Comparison of ENCODE assay signal across 17 mouse cellular contexts in genomic region chr10:93623725-93624124, GRCm38 (mm10). TPM values are rescaled to one million over a fixed set of nuclear protein-coding genes. Genes with fewer than 3 reads are reported as not detected.
DNase-seq lines count a peak whose midpoint lies in the region; ATAC-seq and TF ChIP-seq lines count a peak whose summit lies in the region.
"Had no signal": no experiment of that assay in that cellular context is flagged by ENCODE, and none has a peak within 500 bp of the region (broad histone marks: within the 10 kb centered on the region; RNA-seq: fewer than 3 reads in every experiment).

No protein-coding gene starts in this region.

- H3K9me3 ChIP-seq in intestine, postnatal 0 days (ENCODE audit: control insufficient read depth): no peaks in the 10 kb centered on the region
- no peaks in the 10 kb centered on the region for H3K9me3 ChIP-seq in stomach, embryonic 14.5 days (ENCODE audit: control insufficient read depth, low read depth, low read length)
- H3K9me3 ChIP-seq: embryonic facial prominence, embryonic 15.5 days; forebrain, embryonic 15.5 days; heart, embryonic 13.5 days; hindbrain, embryonic 12.5 days; megakaryocyte, embryonic 14.5 days had no signal

- WGBS in liver, adult 2 months: 13% methylated on average over 9 of the region's 9 CpGs
- 8% methylated on average over 9 of the region's 9 CpGs for WGBS in intestine, postnatal 0 days
- whole genome bisulfite sequencing in stomach, embryonic 14.5 days: 20% methylated on average over 9 of the region's 9 CpGs

- peaks cover 2% of the 10 kb centered on the region; the same call in 1 of the 2 replicates for H3K4me1 ChIP-seq in liver, adult 2 months (ENCODE audit: control insufficient read depth, insufficient read depth, low read length)
- no peaks in the 10 kb centered on the region for H3K4me1 ChIP-seq in intestine, postnatal 0 days (replicated peaks; ENCODE audit: control insufficient read depth, insufficient read depth, low read length)
- H3K4me1 ChIP-seq in stomach, embryonic 14.5 days (ENCODE audit: control insufficient read depth, insufficient read depth, low read length): no peaks in the 10 kb centered on the region
- H3K4me1 ChIP-seq: embryonic facial prominence, embryonic 15.5 days; forebrain, embryonic 15.5 days; hindbrain, embryonic 12.5 days; megakaryocyte, embryonic 14.5 days had no signal

- H3K79me2 ChIP-seq in liver, adult 2 months (ENCODE audit: control insufficient read depth, insufficient read depth, low read length): no peaks in the 10 kb centered on the region

- no peak for TF ChIP-seq CTCF in liver, adult 2 months (IDR thresholded peaks at IDR 0.05; ENCODE audit: low read depth, low read length)
- no peak for TF ChIP-seq CTCF in intestine, postnatal 0 days (IDR thresholded peaks at IDR 0.05; ENCODE audit: low read depth)

- DNase-seq in liver, adult 2 months (ENCODE audit: extremely low read depth, low read depth, low spot score): peak; percentile 59
- DNase-seq in liver: no peak
- DNase-seq in kidney, postnatal 25 days: peak; percentile 73 to 88
- DNase-seq in ovary, postnatal 14 days (ENCODE audit: low spot score): no peak
- DNase-seq in thymus, postnatal 14 days: no peak
- no peak for DNase-seq in cerebellum, postnatal 14 days
- DNase-seq: cerebellum, adult 9-11 months; gastrocnemius, postnatal 14 days had no signal

- no peak overlapping the region for H3K9ac ChIP-seq in liver, adult 2 months (ENCODE audit: low read depth, low read length)
- H3K9ac ChIP-seq in intestine, postnatal 0 days (ENCODE audit: low read depth, low read length): no peak overlapping the region
- H3K9ac ChIP-seq in stomach, embryonic 14.5 days (replicated peaks; ENCODE audit: low read depth, low read length): no peak overlapping the region
- H3K9ac ChIP-seq: embryonic facial prominence, embryonic 15.5 days; forebrain, embryonic 15.5 days; heart, embryonic 13.5 days; hindbrain, embryonic 12.5 days had no signal

- TF ChIP-seq POLR2A in liver, adult 2 months (IDR thresholded peaks at IDR 0.05; ENCODE audit: extremely low read depth, insufficient read depth, low read length): no peak

- H3K4me3 ChIP-seq in liver, adult 2 months (ENCODE audit: insufficient read depth, low read depth, low read length): no peak overlapping the region
- peak overlapping the region; percentile 17 for H3K4me3 ChIP-seq in intestine, postnatal 0 days (ENCODE audit: low read depth, low read length)
- H3K4me3 ChIP-seq in stomach, embryonic 14.5 days (ENCODE audit: low read depth, low read length): 0 out of 2 replicates have a peak overlapping the region, but pooled peaks have one; percentile 1
- H3K4me3 ChIP-seq: embryonic facial prominence, embryonic 15.5 days; forebrain, embryonic 15.5 days; heart, embryonic 13.5 days; hindbrain, embryonic 12.5 days; megakaryocyte, embryonic 14.5 days; myocyte had no signal

- peak; percentile 90 for ATAC-seq in intestine, postnatal 0 days
- no peak for ATAC-seq in stomach, embryonic 14.5 days (ENCODE audit: insufficient number of reproducible peaks, insufficient read depth, low FRiP score, low read depth)
- ATAC-seq: activated CD4-positive, CD25-positive, alpha-beta regulatory T cell, adult 4 months; forebrain, embryonic 15.5 days had no signal

- H3K4me2 ChIP-seq in intestine, postnatal 0 days (replicated peaks; ENCODE audit: low read depth): peak overlapping the region; percentile 59
- peak overlapping the region; percentile 31; the same call in 1 of the 2 replicates for H3K4me2 ChIP-seq in stomach, embryonic 14.5 days (replicated peaks; ENCODE audit: low read depth, low read length)
- H3K4me2 ChIP-seq: embryonic facial prominence, embryonic 15.5 days; forebrain, embryonic 15.5 days; heart, embryonic 13.5 days; hindbrain, embryonic 12.5 days had no signal

- H3K36me3 ChIP-seq in liver, adult 2 months (ENCODE audit: control insufficient read depth, insufficient read depth, low read length): no peaks in the 10 kb centered on the region
- H3K36me3 ChIP-seq in intestine, postnatal 0 days (ENCODE audit: control insufficient read depth, insufficient read depth): no peaks in the 10 kb centered on the region
- no peaks in the 10 kb centered on the region for H3K36me3 ChIP-seq in stomach, embryonic 14.5 days (ENCODE audit: control insufficient read depth, insufficient read depth, low read length)
- H3K36me3 ChIP-seq: embryonic facial prominence, embryonic 15.5 days; forebrain, embryonic 15.5 days; heart, embryonic 13.5 days; hindbrain, embryonic 12.5 days had no signal

- H3K27ac ChIP-seq in liver, adult 2 months (replicated peaks; ENCODE audit: insufficient read depth, low read depth, low read length): no peak overlapping the region
- no peak overlapping the region for H3K27ac ChIP-seq in intestine, postnatal 0 days (ENCODE audit: low read depth, low read length)
- H3K27ac ChIP-seq in stomach, embryonic 14.5 days (ENCODE audit: low read length): no peak overlapping the region
- H3K27ac ChIP-seq: embryonic facial prominence, embryonic 15.5 days; forebrain, embryonic 15.5 days; heart, embryonic 13.5 days; hindbrain, embryonic 12.5 days had no signal

- no peaks in the 10 kb centered on the region; the same call in 1 of the 2 replicates for H3K27me3 ChIP-seq in liver, adult 2 months (ENCODE audit: control insufficient read depth, insufficient read depth, low read length)
- no peaks in the 10 kb centered on the region for H3K27me3 ChIP-seq in intestine, postnatal 0 days (replicated peaks; ENCODE audit: control insufficient read depth, insufficient read depth, low read length)
- H3K27me3 ChIP-seq in stomach, embryonic 14.5 days (ENCODE audit: control insufficient read depth, insufficient read depth, low read length): no peaks in the 10 kb centered on the region
- H3K27me3 ChIP-seq: embryonic facial prominence, embryonic 15.5 days; forebrain, embryonic 15.5 days; heart, embryonic 13.5 days; hindbrain, embryonic 12.5 days had no signal

RNA-seq across cellular contexts. Expression of gene Ntn4, which starts 16.8 kb away (rescaled TPM):
- 8.0 and 11.7 TPM in 2 replicates for total RNA-seq in liver, adult 2 months (2014; rRNA removed)
- 3.1 and 4.0 TPM in 2 replicates for polyA plus RNA-seq in liver, adult 2 months (2012; rRNA removed)
- polyA plus RNA-seq in intestine, postnatal 0 days (2015; fragmentation: Nextera tagmentation; extraction: Ambion mirVana): 0.10 and 0.25 TPM in 2 replicates
- 0.35 and 0.62 TPM in 2 replicates for polyA plus RNA-seq in stomach, embryonic 14.5 days (2014; fragmentation: Nextera tagmentation; extraction: Ambion mirVana)

RNA-seq across cellular contexts. Expression of gene Snrpf, which starts 34.2 kb away (rescaled TPM):
- total RNA-seq in liver, adult 2 months (2014; rRNA removed): 13.5 and 14.5 TPM in 2 replicates
- polyA plus RNA-seq in liver, adult 2 months (2012; rRNA removed): 13.7 and 15.1 TPM in 2 replicates
- polyA plus RNA-seq in intestine, postnatal 0 days (2015; fragmentation: Nextera tagmentation; extraction: Ambion mirVana): 56.1 and 57.9 TPM in 2 replicates
- polyA plus RNA-seq in stomach, embryonic 14.5 days (2014; fragmentation: Nextera tagmentation; extraction: Ambion mirVana): 131 and 146 TPM in 2 replicates

Comparison
In these comparisons a context has a peak if more than half of its experiments do, and no peak if none do; other contexts are left out.
1. DNase-seq: peak in liver, adult 2 months (single experiment) and kidney, postnatal 25 days (2 of 2); none in liver (single experiment), ovary, postnatal 14 days (single experiment), thymus, postnatal 14 days (single experiment) and cerebellum, postnatal 14 days (0 of 2).